Mouse (Mus musculus): ENCODE measurements around the gene Cep135.

The Cep135 gene

GRCm38 (mm10) chr5:76616196-76616747, 27.8 kb downstream of the Cep135 start:
- Histone ChIP-seq H3K27me3 (ENCODE audit: control insufficient read depth, insufficient read depth, low read length, poor library complexity, severe bottlenecking) (no peaks in the 10 kb centered on the region), H3K36me3 (ENCODE audit: control insufficient read depth, insufficient read depth, low read length, poor library complexity, severe bottlenecking) (peaks cover 12% of the 10 kb centered on the region; the same call in 1 of the 2 replicates)
- no peak for DNase-seq (ENCODE audit: low read depth, low spot score)

- Histone ChIP-seq H3K27me3 (ENCODE audit: control insufficient read depth, insufficient read depth, low read length, poor library complexity, severe bottlenecking) (no peaks in the 10 kb centered on the region), H3K36me3 (ENCODE audit: control insufficient read depth, insufficient read depth, low read length, poor library complexity, severe bottlenecking) (peaks cover 7% of the 10 kb centered on the region; the same call in 1 of the 2 replicates)
- no peak for DNase-seq (ENCODE audit: low read depth, low spot score)
Measured at GRCm38 (mm10) chr5:76618750-76619149, 30.3 kb downstream of the Cep135 start.

- no peaks in the 10 kb centered on the region for H3K27me3 ChIP-seq (ENCODE audit: control insufficient read depth, insufficient read depth, low read length, poor library complexity, severe bottlenecking)
- peaks cover 5% of the 10 kb centered on the region; the same call in 1 of the 2 replicates for H3K36me3 ChIP-seq (ENCODE audit: control insufficient read depth, insufficient read depth, low read length, poor library complexity, severe bottlenecking)
- DNase-seq (ENCODE audit: low read depth, low spot score) = no peak
Measured at GRCm38 (mm10) chr5:76623759-76624158, 35.3 kb downstream of the Cep135 start.

- DNase-seq (ENCODE audit: low read depth, low spot score) = no peak
- H3K27me3 ChIP-seq (ENCODE audit: control insufficient read depth, insufficient read depth, low read length, poor library complexity, severe bottlenecking) = no peaks in the 10 kb centered on the region
- peaks cover 8% of the 10 kb centered on the region; the same call in 1 of the 2 replicates for H3K36me3 ChIP-seq (ENCODE audit: control insufficient read depth, insufficient read depth, low read length, poor library complexity, severe bottlenecking)
Measured at GRCm38 (mm10) chr5:76627770-76628169, 39.3 kb downstream of the Cep135 start.

- Histone ChIP-seq H3K36me3 (ENCODE audit: control insufficient read depth, insufficient read depth, low read length, poor library complexity, severe bottlenecking) (peaks cover 6% of the 10 kb centered on the region), H3K27me3 (ENCODE audit: control insufficient read depth, insufficient read depth, low read length, poor library complexity, severe bottlenecking) (no peaks in the 10 kb centered on the region)
- no peak for DNase-seq (ENCODE audit: low read depth, low spot score)
Measured at GRCm38 (mm10) chr5:76634012-76634411, 45.5 kb downstream of the Cep135 start.

- H3K36me3 ChIP-seq (ENCODE audit: control insufficient read depth, insufficient read depth, low read length, poor library complexity, severe bottlenecking) = peaks cover 10% of the 10 kb centered on the region
- H3K27me3 ChIP-seq (ENCODE audit: control insufficient read depth, insufficient read depth, low read length, poor library complexity, severe bottlenecking) = no peaks in the 10 kb centered on the region
- DNase-seq (ENCODE audit: low read depth, low spot score) = no peak
Measured at GRCm38 (mm10) chr5:76635592-76635991, 47.1 kb downstream of the Cep135 start.

GRCm38 (mm10) chr5:76642076-76642475, 53.6 kb downstream of the Cep135 start:
- no peak for DNase-seq (ENCODE audit: low read depth, low spot score)
- Histone ChIP-seq H3K36me3 (ENCODE audit: control insufficient read depth, insufficient read depth, low read length, poor library complexity, severe bottlenecking) (peaks cover 9% of the 10 kb centered on the region), H3K27me3 (ENCODE audit: control insufficient read depth, insufficient read depth, low read length, poor library complexity, severe bottlenecking) (no peaks in the 10 kb centered on the region)

GRCm38 (mm10) chr5:76644234-76644633, 55.7 kb downstream of the Cep135 start:
- Histone ChIP-seq H3K36me3 (ENCODE audit: control insufficient read depth, insufficient read depth, low read length, poor library complexity, severe bottlenecking) (peaks cover 9% of the 10 kb centered on the region), H3K27me3 (ENCODE audit: control insufficient read depth, insufficient read depth, low read length, poor library complexity, severe bottlenecking) (no peaks in the 10 kb centered on the region)
- no peak for DNase-seq (ENCODE audit: low read depth, low spot score)

- Histone ChIP-seq H3K36me3 (ENCODE audit: control insufficient read depth, insufficient read depth, low read length, poor library complexity, severe bottlenecking) (peaks cover 7% of the 10 kb centered on the region), H3K27me3 (ENCODE audit: control insufficient read depth, insufficient read depth, low read length, poor library complexity, severe bottlenecking) (no peaks in the 10 kb centered on the region)
- no peak for DNase-seq (ENCODE audit: low read depth, low spot score)
Measured at GRCm38 (mm10) chr5:76645091-76645868, 56.8 kb downstream of the Cep135 start.

- DNase-seq (ENCODE audit: low read depth, low spot score) = no peak
- Histone ChIP-seq H3K36me3 (ENCODE audit: control insufficient read depth, insufficient read depth, low read length, poor library complexity, severe bottlenecking) (peaks cover 3% of the 10 kb centered on the region), H3K27me3 (ENCODE audit: control insufficient read depth, insufficient read depth, low read length, poor library complexity, severe bottlenecking) (no peaks in the 10 kb centered on the region)
Measured at GRCm38 (mm10) chr5:76649897-76650296, 61.4 kb downstream of the Cep135 start.

- Histone ChIP-seq H3K27me3 (ENCODE audit: control insufficient read depth, insufficient read depth, low read length, poor library complexity, severe bottlenecking) (no peaks in the 10 kb centered on the region), H3K36me3 (ENCODE audit: control insufficient read depth, insufficient read depth, low read length, poor library complexity, severe bottlenecking) (no peaks in the 10 kb centered on the region)
- no peak for DNase-seq (ENCODE audit: low read depth, low spot score)
Measured at GRCm38 (mm10) chr5:76651151-76651725, 62.7 kb downstream of the Cep135 start.

- Histone ChIP-seq H3K27me3 (ENCODE audit: control insufficient read depth, insufficient read depth, low read length, poor library complexity, severe bottlenecking) (peaks cover 2% of the 10 kb centered on the region; the same call in 1 of the 2 replicates), H3K36me3 (ENCODE audit: control insufficient read depth, insufficient read depth, low read length, poor library complexity, severe bottlenecking) (no peaks in the 10 kb centered on the region)
- DNase-seq (ENCODE audit: low read depth, low spot score) = no peak
Measured at GRCm38 (mm10) chr5:76656212-76656611, 67.7 kb downstream of the Cep135 start, which contains the start of gene C530008M17Rik. Gene C530008M17Rik (plus strand): TSS chr5:76656512.

GRCm38 (mm10) chr5:76657245-76658083, 69.0 kb downstream of the Cep135 start:
- Histone ChIP-seq H3K36me3 (ENCODE audit: control insufficient read depth, insufficient read depth, low read length, poor library complexity, severe bottlenecking) (no peaks in the 10 kb centered on the region), H3K27me3 (ENCODE audit: control insufficient read depth, insufficient read depth, low read length, poor library complexity, severe bottlenecking) (peaks cover 2% of the 10 kb centered on the region; the same call in 1 of the 2 replicates)
- DNase-seq (ENCODE audit: low read depth, low spot score) = no peak

- no peak for DNase-seq (ENCODE audit: low read depth, low spot score)
- Histone ChIP-seq H3K36me3 (ENCODE audit: control insufficient read depth, insufficient read depth, low read length, poor library complexity, severe bottlenecking) (no peaks in the 10 kb centered on the region), H3K27me3 (ENCODE audit: control insufficient read depth, insufficient read depth, low read length, poor library complexity, severe bottlenecking) (peaks cover 2% of the 10 kb centered on the region; the same call in 1 of the 2 replicates)
Measured at GRCm38 (mm10) chr5:76658084-76658934, 69.8 kb downstream of the Cep135 start.
